In the genomic region with DNA sequence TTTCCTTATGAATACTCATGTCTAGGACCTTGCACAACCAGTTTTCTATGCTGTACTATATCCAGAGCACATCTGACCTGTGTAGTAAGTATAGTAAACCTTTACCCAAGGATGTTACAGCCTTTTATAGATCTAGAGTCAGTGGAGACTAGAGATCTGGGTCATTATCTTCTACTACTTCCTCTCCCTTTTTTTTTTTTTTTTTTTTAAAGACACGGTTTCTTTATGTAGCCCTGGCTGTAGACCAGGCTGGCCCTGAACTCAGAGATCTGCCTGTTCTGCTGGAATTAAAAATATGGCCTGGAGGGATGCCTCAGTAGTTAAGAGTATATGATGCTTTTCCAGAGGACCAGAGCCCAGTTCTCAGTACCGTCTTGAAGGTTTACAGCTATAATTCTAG, we compare ENCODE assay signal across 1 mouse cellular context.
TF ChIP-seq lines count a peak whose summit lies in the region.

No protein-coding gene starts in this region.

TF ChIP-seq in MEL, 35 proteins besides CTCF, POLR2A, EP300 and RAD21:
- TF ChIP-seq MXI1 (IDR thresholded peaks at IDR 0.05; ENCODE audit: low read depth, low read length) (no peak), USF2 (IDR thresholded peaks at IDR 0.05; ENCODE audit: borderline replicate concordance in 1 of 2, insufficient read depth in 1 of 2, low read depth in 1 of 2, low read length in 2 of 2) (no peak), NELFE (IDR thresholded peaks at IDR 0.05; ENCODE audit: low read depth, low read length) (no peak), ZNF384 (IDR thresholded peaks at IDR 0.05; ENCODE audit: low read depth, low read length) (peak; percentile 92)
